Mouse (Mus musculus): ENCODE results near the gene Ptges3.
A peak's percentile ranks its signal among the peaks of the same experiment; 100 is the strongest.

The Ptges3 gene

GRCm38 (mm10) chr10:128092506-128093495 is 34.0 kb downstream of the Ptges3 start:
- DNase-seq (ENCODE audit: low spot score in 2 of 2), result peak; percentile 68 to 84

- peak; percentile 13 to 18 for DNase-seq (ENCODE audit: low spot score in 2 of 2)
These were observed 34.9 kb downstream of the Ptges3 start for GRCm38 (mm10) chr10:128093496-128094294.

DNA sequence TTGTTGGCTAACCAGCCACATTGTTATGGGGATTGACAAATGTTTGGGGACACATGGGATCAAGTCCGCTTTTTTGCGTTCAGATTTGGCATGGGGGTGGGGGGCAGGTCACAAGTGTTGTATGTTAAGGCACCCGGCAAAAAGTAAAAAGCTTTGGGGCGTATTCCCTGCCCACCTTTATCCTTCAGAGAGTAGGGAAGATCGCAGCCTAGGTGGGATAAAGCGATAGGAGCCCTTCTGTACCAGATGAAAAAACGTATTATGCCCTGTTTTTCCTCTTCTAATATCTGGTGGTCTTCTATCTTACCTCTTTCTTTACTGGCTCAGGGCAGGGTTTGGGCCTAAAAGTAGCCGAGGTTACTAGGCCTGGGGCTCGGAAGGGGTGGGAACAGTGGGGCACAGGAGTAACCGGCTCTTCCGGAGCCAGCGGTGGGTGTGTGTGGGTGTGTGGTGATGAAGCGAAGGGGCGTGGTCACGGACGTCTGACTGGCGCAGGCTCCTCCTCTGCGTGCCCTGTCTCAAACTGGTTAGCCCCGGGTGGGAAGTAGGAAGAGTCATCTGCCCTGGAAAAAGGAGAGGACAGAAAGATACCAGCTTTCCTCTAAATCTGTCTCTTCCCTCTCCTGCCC is 35.7 kb downstream of the Ptges3 start:
- peak; percentile 82 to 92 for DNase-seq (ENCODE audit: low spot score in 2 of 2)

DNA sequence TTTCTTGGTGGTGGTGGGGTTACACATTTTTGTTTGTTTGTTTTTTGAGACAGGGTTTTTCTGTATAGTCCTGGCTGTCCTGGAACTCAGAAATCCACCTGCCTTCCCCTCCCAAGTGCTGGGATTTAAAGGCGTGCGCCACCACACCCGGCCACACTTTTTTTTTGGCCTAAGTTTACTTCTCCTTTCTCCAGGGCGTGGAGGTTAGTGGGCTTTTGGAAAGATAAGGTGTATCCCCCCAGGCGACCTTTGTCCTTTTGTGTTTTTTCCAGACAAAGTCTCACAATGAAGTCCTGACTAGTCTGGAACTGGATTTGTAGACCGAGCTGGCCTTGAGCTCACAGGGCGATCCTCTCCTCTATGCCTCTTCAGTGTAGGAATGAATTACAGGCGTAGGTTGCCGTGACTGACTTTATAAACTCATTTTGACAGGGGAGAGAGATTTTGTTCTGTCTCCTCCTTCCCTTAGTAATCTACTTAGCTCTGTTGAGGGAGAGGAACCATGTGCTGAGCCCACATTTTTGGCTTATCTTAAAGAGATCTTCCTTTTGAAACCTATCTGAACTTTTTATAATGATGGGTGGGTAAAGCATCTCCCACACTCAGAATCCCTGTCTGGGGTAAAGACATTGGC is 36.4 kb downstream of the Ptges3 start:
- no peak for DNase-seq (ENCODE audit: low spot score in 2 of 2)

- DNase-seq (ENCODE audit: low spot score in 2 of 2), result no peak
These were observed 37.5 kb downstream of the Ptges3 start for GRCm38 (mm10) chr10:128096313-128096692.

DNA sequence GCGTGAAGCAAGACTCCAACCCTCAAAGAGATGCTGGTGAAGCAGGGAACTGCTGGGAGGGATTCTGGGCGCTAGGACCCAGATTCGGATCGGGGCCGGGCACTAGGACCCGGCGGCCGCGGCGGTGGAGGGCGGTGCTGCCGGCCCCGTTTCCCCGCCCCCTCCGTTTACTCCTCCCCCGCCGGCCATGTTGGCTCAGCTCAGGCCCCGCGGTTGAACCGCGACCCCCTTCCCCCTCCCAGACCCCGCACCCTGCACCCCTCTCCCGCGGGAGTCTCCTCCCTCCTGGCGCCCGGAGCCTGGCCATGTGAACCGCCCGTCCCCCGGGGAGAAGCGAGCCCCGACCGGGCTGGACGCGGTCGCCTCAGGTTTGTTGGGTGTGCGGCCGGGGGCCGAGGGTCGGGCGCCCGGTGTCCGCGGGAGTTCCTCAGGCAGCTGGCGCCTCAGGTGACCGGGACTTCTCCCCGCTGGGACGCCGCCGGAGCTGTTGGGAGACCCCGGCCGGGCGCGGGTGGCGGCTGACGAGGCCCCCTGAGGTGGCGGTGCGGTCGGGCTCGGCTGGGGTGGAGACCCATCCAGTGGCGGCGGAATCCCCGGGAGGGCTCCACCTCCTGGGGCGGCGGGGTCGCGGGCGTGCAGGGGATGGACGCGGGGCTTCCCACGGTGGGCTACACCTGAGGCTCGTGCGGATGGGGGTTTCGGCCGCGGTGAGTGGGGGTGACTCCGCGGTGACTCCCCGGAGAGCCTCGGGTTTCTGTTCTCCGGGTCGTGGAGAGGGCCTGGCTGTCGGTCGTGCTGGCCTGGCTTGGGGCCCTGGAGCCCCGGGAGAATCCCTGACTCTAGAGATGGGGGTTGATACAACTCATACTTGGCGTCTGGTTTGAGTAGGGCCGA is 38.2 kb downstream of the Ptges3 start:
- peak; percentile 64 to 79 for DNase-seq (ENCODE audit: low spot score in 2 of 2)

GRCm38 (mm10) chr10:128097587-128097971 is 38.8 kb downstream of the Ptges3 start:
- peak; percentile 28 to 47 for DNase-seq (ENCODE audit: low spot score in 2 of 2)

GRCm38 (mm10) chr10:128110103-128110761 is 51.5 kb downstream of the Ptges3 start:
- DNase-seq (ENCODE audit: low spot score in 2 of 2), result no peak

DNA sequence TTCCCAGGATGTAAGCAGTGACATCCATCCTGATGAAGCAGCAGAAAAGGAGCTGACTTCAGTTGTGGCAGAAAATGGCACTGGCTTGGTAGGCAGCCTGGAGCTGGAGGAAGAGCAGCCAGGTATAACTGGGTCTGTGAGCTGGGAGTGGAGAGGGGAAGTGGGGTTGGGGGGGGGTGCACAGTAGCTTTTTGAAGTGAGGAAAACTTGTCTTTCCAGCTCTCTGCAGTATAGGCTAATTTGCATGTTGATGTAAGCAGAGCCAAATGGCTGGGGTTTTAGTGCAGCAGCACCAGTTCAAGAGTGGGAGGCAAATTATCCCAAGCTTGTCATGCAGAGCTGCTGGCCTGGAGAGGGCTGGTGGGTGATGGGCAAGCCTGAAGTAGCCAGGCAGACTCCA is 52.5 kb downstream of the Ptges3 start:
- DNase-seq (ENCODE audit: low spot score in 2 of 2), result no peak

GRCm38 (mm10) chr10:128123833-128124232 is 65.1 kb downstream of the Ptges3 start:
- no peak for DNase-seq (ENCODE audit: low spot score in 2 of 2)

DNA sequence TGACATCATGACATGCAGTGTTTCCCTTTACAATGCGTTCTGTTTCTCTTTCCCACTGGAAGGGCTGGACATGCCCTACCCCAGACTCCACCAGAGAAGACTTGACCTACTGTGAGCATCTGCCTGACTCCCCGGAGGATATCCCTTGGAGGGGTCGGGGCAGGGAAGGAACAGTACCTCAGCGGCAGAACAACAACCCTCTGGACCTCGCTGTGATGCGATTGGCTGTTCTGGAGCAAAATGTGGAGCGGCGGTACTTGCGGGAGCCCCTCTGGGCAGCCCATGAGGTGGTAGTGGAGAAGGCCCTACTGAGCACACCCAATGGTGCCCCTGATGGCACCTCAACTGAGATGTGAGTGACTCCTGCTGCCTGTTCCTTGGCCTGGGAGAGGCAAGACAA is 66.1 kb downstream of the Ptges3 start:
- no peak for DNase-seq (ENCODE audit: low spot score in 2 of 2)

DNA sequence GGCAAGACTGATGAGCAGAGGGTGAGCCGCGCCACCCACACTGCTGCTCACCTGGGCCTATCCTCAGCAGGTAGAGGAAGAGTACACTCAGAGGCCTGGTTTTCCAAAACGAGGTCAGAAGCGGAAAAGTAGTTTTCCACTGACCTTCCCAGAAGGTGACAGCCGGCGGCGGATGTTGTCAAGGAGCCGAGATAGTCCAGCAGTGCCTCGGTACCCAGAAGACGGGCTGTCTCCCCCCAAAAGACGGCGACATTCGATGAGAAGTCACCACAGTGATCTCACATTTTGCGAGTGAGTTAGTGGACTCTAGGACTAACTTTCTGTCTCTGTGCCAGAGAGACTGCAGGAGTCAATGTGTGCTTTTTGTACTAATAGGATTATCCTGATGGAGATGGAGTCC is 67.2 kb downstream of the Ptges3 start:
- no peak for DNase-seq (ENCODE audit: low spot score in 2 of 2)

All from urinary bladder, postnatal 36 days (tissue).